Mouse (Mus musculus): ENCODE measurements around the gene Sdhaf4. TPM values are rescaled to one million over a fixed set of nuclear protein-coding genes. Genes with fewer than 3 reads are reported as not detected.
A peak's percentile ranks its signal among the peaks of the same experiment; 100 is the strongest.

The Sdhaf4 gene
- polyA plus RNA-seq, 1 experiment, result not detected

GRCm38 (mm10) chr1:23966226-23966625 is 39.2 kb downstream of the Sdhaf4 start:
- Histone ChIP-seq H3K4me3 (ENCODE audit: insufficient read depth, low read depth, low read length) (no peak overlapping the region), H3K27ac (ENCODE audit: insufficient read depth, low read depth, low read length) (no peak overlapping the region), H3K4me1 (ENCODE audit: control insufficient read depth, insufficient read depth, low read length) (no peaks in the 10 kb centered on the region)
- no peak for TF ChIP-seq POLR2A (IDR thresholded peaks at IDR 0.05; ENCODE audit: insufficient read depth, low read depth, low read length)
- no peak for TF ChIP-seq CTCF (IDR thresholded peaks at IDR 0.05; ENCODE audit: insufficient read depth, low read depth, low read length)
- 72% methylated on average over 1 of the region's 1 CpGs for WGBS

GRCm38 (mm10) chr1:23959415-23959732 is 46.1 kb downstream of the Sdhaf4 start:
- 50% methylated on average over 6 of the region's 6 CpGs for WGBS
- H3K4me3 ChIP-seq (ENCODE audit: insufficient read depth, low read depth, low read length), result no peak overlapping the region

GRCm38 (mm10) chr1:23958668-23959414 is 46.6 kb downstream of the Sdhaf4 start:
- no peak overlapping the region for H3K4me3 ChIP-seq (ENCODE audit: insufficient read depth, low read depth, low read length)
- 43% methylated on average over 13 of the region's 13 CpGs for WGBS
- H3K4me1 ChIP-seq (ENCODE audit: control insufficient read depth, insufficient read depth, low read length), result peaks cover 17% of the 10 kb centered on the region
- TF ChIP-seq POLR2A (IDR thresholded peaks at IDR 0.05; ENCODE audit: insufficient read depth, low read depth, low read length) (no peak), CTCF (IDR thresholded peaks at IDR 0.05; ENCODE audit: insufficient read depth, low read depth, low read length) (no peak)
- peak overlapping the region; percentile 12; the same call in 1 of the 2 replicates for H3K27ac ChIP-seq (ENCODE audit: insufficient read depth, low read depth, low read length)

More at GRCm38 (mm10) chr1:23959415-23959732, 46.1 kb downstream of the Sdhaf4 start:
- peaks cover 13% of the 10 kb centered on the region for H3K4me1 ChIP-seq (ENCODE audit: control insufficient read depth, insufficient read depth, low read length)
- no peak for TF ChIP-seq CTCF (IDR thresholded peaks at IDR 0.05; ENCODE audit: insufficient read depth, low read depth, low read length)
- no peak for TF ChIP-seq POLR2A (IDR thresholded peaks at IDR 0.05; ENCODE audit: insufficient read depth, low read depth, low read length)
- H3K27ac ChIP-seq (ENCODE audit: insufficient read depth, low read depth, low read length), result no peak overlapping the region

- no peak overlapping the region for H3K4me3 ChIP-seq (ENCODE audit: insufficient read depth, low read depth, low read length)
- peak overlapping the region; percentile 12; the same call in 1 of the 2 replicates for H3K27ac ChIP-seq (ENCODE audit: insufficient read depth, low read depth, low read length)
- WGBS, result 79% methylated on average over 6 of the region's 6 CpGs
- peaks cover 19% of the 10 kb centered on the region for H3K4me1 ChIP-seq (ENCODE audit: control insufficient read depth, insufficient read depth, low read length)
- TF ChIP-seq CTCF (IDR thresholded peaks at IDR 0.05; ENCODE audit: insufficient read depth, low read depth, low read length) (no peak), POLR2A (IDR thresholded peaks at IDR 0.05; ENCODE audit: insufficient read depth, low read depth, low read length) (no peak)
Observed at GRCm38 (mm10) chr1:23958101-23958500, 47.4 kb downstream of the Sdhaf4 start.

- peaks cover 19% of the 10 kb centered on the region for H3K4me1 ChIP-seq (ENCODE audit: control insufficient read depth, insufficient read depth, low read length)
- TF ChIP-seq POLR2A (IDR thresholded peaks at IDR 0.05; ENCODE audit: insufficient read depth, low read depth, low read length), result no peak
- TF ChIP-seq CTCF (IDR thresholded peaks at IDR 0.05; ENCODE audit: insufficient read depth, low read depth, low read length), result no peak
- peak overlapping the region; percentile 94 for H3K27ac ChIP-seq (ENCODE audit: insufficient read depth, low read depth, low read length)
- 93% methylated on average over 4 of the region's 4 CpGs for WGBS
- no peak overlapping the region for H3K4me3 ChIP-seq (ENCODE audit: insufficient read depth, low read depth, low read length)
Observed at GRCm38 (mm10) chr1:23955539-23955938, 49.9 kb downstream of the Sdhaf4 start.

GRCm38 (mm10) chr1:23953921-23954320 is 51.5 kb downstream of the Sdhaf4 start:
- Histone ChIP-seq H3K4me1 (ENCODE audit: control insufficient read depth, insufficient read depth, low read length) (peaks cover 22% of the 10 kb centered on the region), H3K4me3 (ENCODE audit: insufficient read depth, low read depth, low read length) (no peak overlapping the region), H3K27ac (ENCODE audit: insufficient read depth, low read depth, low read length) (no peak overlapping the region; the same call in 1 of the 2 replicates)
- 47% methylated on average over 13 of the region's 13 CpGs for WGBS
- TF ChIP-seq POLR2A (IDR thresholded peaks at IDR 0.05; ENCODE audit: insufficient read depth, low read depth, low read length), result no peak
- no peak for TF ChIP-seq CTCF (IDR thresholded peaks at IDR 0.05; ENCODE audit: insufficient read depth, low read depth, low read length)

- Histone ChIP-seq H3K27ac (ENCODE audit: insufficient read depth, low read depth, low read length) (peak overlapping the region; percentile 91), H3K4me3 (ENCODE audit: insufficient read depth, low read depth, low read length) (no peak overlapping the region), H3K4me1 (ENCODE audit: control insufficient read depth, insufficient read depth, low read length) (peaks cover 22% of the 10 kb centered on the region)
- no peak for TF ChIP-seq POLR2A (IDR thresholded peaks at IDR 0.05; ENCODE audit: insufficient read depth, low read depth, low read length)
- TF ChIP-seq CTCF (IDR thresholded peaks at IDR 0.05; ENCODE audit: insufficient read depth, low read depth, low read length), result no peak
- WGBS, result 39% methylated on average over 15 of the region's 15 CpGs
Observed at GRCm38 (mm10) chr1:23948778-23949699, 56.4 kb downstream of the Sdhaf4 start.

- Histone ChIP-seq H3K27ac (ENCODE audit: insufficient read depth, low read depth, low read length) (peak overlapping the region; percentile 91), H3K4me1 (ENCODE audit: control insufficient read depth, insufficient read depth, low read length) (peaks cover 17% of the 10 kb centered on the region), H3K4me3 (ENCODE audit: insufficient read depth, low read depth, low read length) (no peak overlapping the region)
- WGBS, result 11% methylated on average over 7 of the region's 7 CpGs
- TF ChIP-seq CTCF (IDR thresholded peaks at IDR 0.05; ENCODE audit: insufficient read depth, low read depth, low read length) (no peak), POLR2A (IDR thresholded peaks at IDR 0.05; ENCODE audit: insufficient read depth, low read depth, low read length) (no peak)
Observed at GRCm38 (mm10) chr1:23948290-23948689, 57.2 kb downstream of the Sdhaf4 start.

Other genes starting within 250 kb of the Sdhaf4 start
- not detected in 2 replicates for gene B3gat2, start 243.9 kb downstream of the Sdhaf4 start, polyA plus RNA-seq (2012; ENCODE audit: insufficient read depth, insufficient read length, low replicate concordance, missing spikeins)
- gene Smap1, start 83.3 kb downstream of the Sdhaf4 start, polyA plus RNA-seq (2012; ENCODE audit: insufficient read depth, insufficient read length, low replicate concordance, missing spikeins), result not detected in 2 replicates
- 116 TPM in 1 of 2 replicates, not detected in the other for gene Fam135a, start 94.7 kb upstream of the Sdhaf4 start, polyA plus RNA-seq (2012; ENCODE audit: insufficient read depth, insufficient read length, low replicate concordance, missing spikeins)
- gene Col9a1, start 172.0 kb upstream of the Sdhaf4 start, polyA plus RNA-seq (2012; ENCODE audit: insufficient read depth, insufficient read length, low replicate concordance, missing spikeins), result not detected in 2 replicates